In genomic region chr2:121587523-121588308, GRCm38 (mm10) we compare ENCODE assay signal across 7 mouse cellular contexts.
DNase-seq lines count a peak whose midpoint lies in the region; ATAC-seq and TF ChIP-seq lines count a peak whose summit lies in the region.

No protein-coding gene starts in this region.

- H3ac ChIP-seq in myocyte (ENCODE audit: control insufficient read depth, insufficient read length): no peak overlapping the region

- no peak overlapping the region for H3K4me2 ChIP-seq in stomach, embryonic 14.5 days (replicated peaks; ENCODE audit: low read depth, low read length)
- no peak overlapping the region for H3K4me2 ChIP-seq in stomach, postnatal 0 days (replicated peaks; ENCODE audit: low read depth)
- H3K4me2 ChIP-seq in limb, embryonic 13.5 days (replicated peaks): peak overlapping the region; percentile 38
- peak overlapping the region; percentile 61 for H3K4me2 ChIP-seq in myocyte (ENCODE audit: low read depth)

- H3K27me3 ChIP-seq in stomach, embryonic 14.5 days (ENCODE audit: control insufficient read depth, insufficient read depth, low read length): no peaks in the 10 kb centered on the region
- H3K27me3 ChIP-seq in stomach, postnatal 0 days (ENCODE audit: control insufficient read depth, insufficient read depth, low read length): no peaks in the 10 kb centered on the region
- H3K27me3 ChIP-seq in limb, embryonic 13.5 days: peaks cover 10% of the 10 kb centered on the region
- no peaks in the 10 kb centered on the region for H3K27me3 ChIP-seq in myocyte (ENCODE audit: control insufficient read depth, insufficient read depth, insufficient read length)

- ATAC-seq in stomach, embryonic 14.5 days (ENCODE audit: insufficient number of reproducible peaks, insufficient read depth, low FRiP score, low read depth): peak; percentile 21; the same call in 1 of the 2 replicates
- no peak for ATAC-seq in stomach, postnatal 0 days (ENCODE audit: low FRiP score, low TSS enrichment)
- ATAC-seq in limb, embryonic 13.5 days (ENCODE audit: low FRiP score, low read depth): peak; percentile 70; the same call in 1 of the 2 replicates

- H3K36me3 ChIP-seq in stomach, embryonic 14.5 days (ENCODE audit: control insufficient read depth, insufficient read depth, low read length): no peaks in the 10 kb centered on the region
- no peaks in the 10 kb centered on the region for H3K36me3 ChIP-seq in stomach, postnatal 0 days (ENCODE audit: control insufficient read depth, insufficient read depth, low read length)
- H3K36me3 ChIP-seq in limb, embryonic 13.5 days: no peaks in the 10 kb centered on the region
- no peaks in the 10 kb centered on the region for H3K36me3 ChIP-seq in myocyte (ENCODE audit: control insufficient read depth, insufficient read depth)

- DNase-seq in stomach, postnatal 0 days (ENCODE audit: low spot score): no peak
- peak; percentile 35 for DNase-seq in embryo, embryonic 9.5 days (ENCODE audit: extremely low spot score)
- no peak for DNase-seq in urinary bladder, postnatal 4 days (ENCODE audit: low spot score in 2 of 2)
- no peak for DNase-seq in adrenal gland, adult 8-10 months

- no peak overlapping the region for H3K9ac ChIP-seq in stomach, embryonic 14.5 days (replicated peaks; ENCODE audit: low read depth, low read length)
- H3K9ac ChIP-seq in stomach, postnatal 0 days (ENCODE audit: low read length): no peak overlapping the region
- H3K9ac ChIP-seq in limb, embryonic 13.5 days: no peak overlapping the region

- no peak overlapping the region for H3K4me3 ChIP-seq in stomach, embryonic 14.5 days (ENCODE audit: low read depth, low read length)
- no peak overlapping the region for H3K4me3 ChIP-seq in stomach, postnatal 0 days (ENCODE audit: low read depth, low read length)
- H3K4me3 ChIP-seq in limb, embryonic 13.5 days: no peak overlapping the region
- H3K4me3 ChIP-seq in myocyte: no peak overlapping the region

- 33% methylated on average over 12 of the region's 12 CpGs for WGBS in stomach, embryonic 14.5 days
- 37% methylated on average over 12 of the region's 12 CpGs for WGBS in stomach, postnatal 0 days
- WGBS in limb, embryonic 13.5 days: 24% methylated on average over 12 of the region's 12 CpGs

- H3K27ac ChIP-seq in stomach, embryonic 14.5 days (ENCODE audit: low read length): no peak overlapping the region; the same call in 1 of the 2 replicates
- no peak overlapping the region for H3K27ac ChIP-seq in stomach, postnatal 0 days (replicated peaks)
- no peak overlapping the region for H3K27ac ChIP-seq in limb, embryonic 13.5 days

- no peak for TF ChIP-seq EP300 in stomach, postnatal 0 days (optimal IDR thresholded peaks at IDR 0.05)

- TF ChIP-seq POLR2A in myocyte (IDR thresholded peaks at IDR 0.05; ENCODE audit: insufficient read length, low read depth): no peak

- H3K9me3 ChIP-seq in stomach, embryonic 14.5 days (ENCODE audit: control insufficient read depth, low read depth, low read length): no peaks in the 10 kb centered on the region
- no peaks in the 10 kb centered on the region for H3K9me3 ChIP-seq in stomach, postnatal 0 days (ENCODE audit: control insufficient read depth, low read length)
- no peaks in the 10 kb centered on the region for H3K9me3 ChIP-seq in limb, embryonic 13.5 days

- H3K79me2 ChIP-seq in myocyte (ENCODE audit: control insufficient read depth, insufficient read depth): no peaks in the 10 kb centered on the region

- TF ChIP-seq CTCF in stomach, postnatal 0 days (IDR thresholded peaks at IDR 0.05; ENCODE audit: low read depth): no peak

- peaks cover 9% of the 10 kb centered on the region; the same call in 1 of the 2 replicates for H3K4me1 ChIP-seq in stomach, embryonic 14.5 days (ENCODE audit: control insufficient read depth, insufficient read depth, low read length)
- no peaks in the 10 kb centered on the region for H3K4me1 ChIP-seq in stomach, postnatal 0 days (replicated peaks; ENCODE audit: control insufficient read depth, insufficient read depth)
- H3K4me1 ChIP-seq in limb, embryonic 13.5 days: peaks cover 17% of the 10 kb centered on the region

TF ChIP-seq in myocyte, 11 proteins besides CTCF, POLR2A, EP300 and RAD21:
- TF ChIP-seq MYOD1 (IDR thresholded peaks at IDR 0.05; ENCODE audit: control insufficient read depth in 1 of 3, insufficient read length in 2 of 3, low read depth in 2 of 3) (peak in 1 of 3 experiments; percentile 65), TCF3 (IDR thresholded peaks at IDR 0.05; ENCODE audit: insufficient read length, low read depth) (no peak)

Comparison
In these comparisons a context has a peak if more than half of its experiments do, and no peak if none do; other contexts are left out.
1. H3K4me2 ChIP-seq: peak in limb, embryonic 13.5 days (single experiment) and myocyte (single experiment); none in stomach, embryonic 14.5 days (single experiment) and stomach, postnatal 0 days (single experiment).